Mouse (Mus musculus): ENCODE measurements around the gene Tm9sf2.
"Not testable (repeated sequence)": the region's sequence is repeated elsewhere in the genome, so short reads cannot be mapped to it uniquely, and the experiment has no call there.

Tm9sf2 gene

DNA sequence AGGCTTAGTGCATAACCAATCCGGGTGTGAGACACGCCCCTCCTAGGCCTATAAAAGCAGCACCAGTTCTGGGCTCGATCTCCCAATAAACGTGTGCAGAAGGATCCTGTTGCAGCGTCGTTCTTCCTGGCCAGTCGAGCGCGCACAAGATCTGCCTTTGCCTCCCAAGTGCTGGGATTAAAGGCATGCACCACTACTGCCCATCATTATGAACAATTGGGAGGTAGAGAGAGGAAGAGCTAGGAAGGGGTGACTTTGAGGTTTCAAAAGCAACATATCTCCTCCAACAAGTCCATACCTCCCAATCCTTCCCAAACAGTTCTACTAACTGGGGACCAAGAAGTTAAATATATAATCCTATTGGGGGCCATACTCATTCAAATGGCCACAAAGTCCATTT lies 4.9 kb upstream of the Tm9sf2 start:
- not testable (repeated sequence) for DNase-seq

DNA sequence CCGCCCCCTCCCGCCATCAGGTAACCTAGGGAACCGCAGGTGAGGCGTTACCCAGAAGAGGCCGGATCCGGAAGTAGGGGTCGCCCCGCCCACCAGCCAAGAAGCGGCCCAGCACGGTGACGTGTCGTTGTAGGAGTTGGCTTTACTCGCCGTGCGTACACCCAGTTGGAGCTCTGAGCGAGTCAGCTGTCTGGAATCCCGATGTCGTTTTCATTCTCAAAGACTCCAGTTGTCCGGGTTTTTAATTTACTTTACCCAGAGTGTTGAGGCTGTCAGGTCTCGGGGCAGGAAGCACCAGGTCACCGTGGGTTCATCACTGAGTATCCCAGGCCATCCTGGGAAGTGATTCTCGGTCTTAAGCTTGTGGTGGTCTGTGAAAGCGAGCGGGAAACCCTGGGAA lies 2.0 kb upstream of the Tm9sf2 start:
- DNase-seq = peak; percentile 97 to 99

DNA sequence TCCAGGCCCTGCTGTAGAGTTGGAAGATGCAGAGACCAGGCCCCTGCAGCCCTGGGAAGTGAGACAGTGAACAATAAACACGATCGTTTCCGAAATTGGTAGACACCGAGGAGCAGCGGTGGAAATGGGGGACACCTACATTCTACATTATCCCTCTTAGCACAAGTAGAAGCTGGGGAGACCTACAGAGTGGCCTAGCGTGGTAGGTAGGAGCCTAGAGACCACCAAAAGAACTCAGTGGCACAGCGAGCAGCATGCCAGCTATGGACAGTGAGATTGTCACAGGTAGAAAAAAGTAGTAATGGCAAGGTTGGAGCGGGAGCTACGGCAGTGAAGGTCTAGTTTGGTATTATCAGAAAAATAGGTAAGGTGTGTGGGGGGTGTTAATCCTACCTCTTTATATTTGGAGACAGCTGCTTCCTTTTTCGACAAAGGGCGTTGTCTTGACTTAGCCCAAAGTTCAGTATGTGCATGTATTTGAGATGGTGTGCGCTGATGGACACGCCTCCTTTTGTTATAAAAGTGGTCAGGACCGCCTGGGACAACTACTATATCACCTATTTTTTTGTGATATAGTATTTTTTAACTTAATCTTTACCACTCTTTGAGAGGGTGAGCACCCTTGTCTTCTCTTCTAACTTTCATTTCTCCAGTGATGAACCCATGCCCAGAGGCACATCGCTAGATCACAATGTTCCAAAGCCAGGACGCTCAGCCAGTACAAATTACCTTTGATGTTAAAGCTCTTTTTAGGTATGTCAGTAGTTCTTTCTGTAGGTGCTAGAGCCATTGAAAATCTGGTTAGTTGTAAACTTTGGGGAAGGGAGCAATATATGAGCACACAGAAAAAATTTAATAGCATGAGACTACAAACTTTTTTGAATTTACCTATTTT lies 1.2 kb upstream of the Tm9sf2 start:
- DNase-seq = no peak

DNA sequence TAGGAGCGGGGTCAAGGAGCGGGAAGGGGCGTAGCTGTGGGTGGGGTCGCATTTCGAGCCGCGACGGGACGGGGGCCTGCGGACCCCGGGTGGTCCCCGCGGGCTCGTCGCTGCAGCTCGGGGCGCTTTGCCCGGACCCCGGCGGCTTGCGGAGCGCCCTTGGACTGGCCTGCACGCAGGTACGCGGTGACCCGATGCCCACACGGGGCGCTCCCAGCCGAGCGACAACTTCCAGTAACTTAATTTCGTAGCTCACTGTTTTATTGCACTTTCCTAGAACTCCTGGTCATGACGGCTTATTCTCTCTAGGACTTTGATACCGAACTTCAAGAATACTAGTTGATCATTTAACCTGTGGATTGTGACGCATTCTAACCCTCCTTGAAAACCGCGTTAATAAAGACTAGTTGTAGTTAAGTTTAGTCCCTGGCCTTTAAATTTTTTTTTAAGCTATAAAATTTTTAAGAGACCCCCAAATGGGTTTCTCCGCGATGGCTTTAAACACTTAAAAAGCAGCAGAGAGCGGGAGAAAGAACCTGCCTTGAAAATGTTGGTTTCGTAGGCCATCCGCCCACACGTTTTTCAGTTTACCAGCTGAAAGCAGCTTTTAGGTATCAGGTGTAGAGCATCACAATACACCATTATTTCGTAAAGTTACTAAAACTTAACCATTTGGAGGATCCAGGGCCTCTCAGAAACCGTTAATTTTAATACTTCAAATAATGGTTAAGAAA lies 810 bp downstream of the Tm9sf2 start:
- peak; percentile 54 to 83 for DNase-seq

DNA sequence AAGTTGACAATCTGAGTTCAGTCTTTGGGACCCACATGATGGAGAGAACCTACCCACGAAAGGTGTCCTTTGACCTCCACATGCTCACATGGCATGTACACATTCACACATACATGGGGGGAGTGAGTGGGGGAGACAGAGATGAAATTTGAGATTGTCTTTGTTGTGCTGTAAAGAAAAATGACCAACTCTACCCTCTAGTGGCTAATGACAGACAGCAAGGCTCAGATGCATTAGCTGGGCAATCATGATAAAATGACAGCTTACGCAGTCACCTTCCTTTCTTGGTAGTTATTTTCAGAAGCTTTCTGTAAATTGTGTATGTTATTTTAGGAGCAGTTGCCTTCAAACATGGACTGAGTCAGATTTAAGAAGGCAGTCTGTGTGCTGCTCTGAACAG lies 4.8 kb downstream of the Tm9sf2 start:
- DNase-seq = no peak

DNA sequence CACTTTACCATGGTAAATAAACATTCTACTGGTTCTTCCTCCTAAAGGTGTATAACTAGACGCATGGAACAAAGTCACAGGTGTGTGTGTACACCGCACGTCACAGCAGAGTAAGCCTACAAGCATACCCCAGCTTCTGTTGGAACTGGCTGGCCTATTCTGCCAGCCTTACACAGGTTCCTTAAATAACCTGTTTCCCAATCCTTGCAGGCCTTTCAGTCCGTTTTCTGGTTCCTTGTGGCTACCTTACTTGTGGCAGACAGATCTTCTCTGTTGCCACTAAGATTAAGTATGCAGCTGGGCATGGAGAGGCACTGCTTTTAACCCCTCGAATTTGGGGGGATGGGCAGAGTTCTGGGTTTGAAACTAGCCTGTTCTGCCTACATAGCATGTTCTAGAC lies 5.5 kb downstream of the Tm9sf2 start:
- no peak for DNase-seq

DNA sequence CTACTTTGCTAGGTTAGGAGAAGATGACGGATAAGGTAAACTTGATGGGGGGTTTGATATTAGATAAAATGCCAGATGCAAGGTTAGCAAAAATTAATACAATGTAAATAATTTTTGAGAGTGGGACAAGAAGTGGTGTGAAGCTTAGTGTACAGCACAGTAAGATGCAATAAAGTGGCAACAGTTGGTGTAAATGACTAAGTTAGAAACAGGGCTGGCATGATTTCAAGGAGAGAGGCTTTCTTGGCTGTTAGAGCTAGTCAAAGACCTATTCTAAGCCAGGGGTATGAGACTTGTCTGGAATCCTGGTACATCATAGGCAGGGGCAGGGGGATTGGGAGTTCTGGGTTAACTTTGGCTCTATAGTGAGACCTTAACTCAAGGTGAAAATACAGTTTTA lies 9.4 kb downstream of the Tm9sf2 start:
- no peak for DNase-seq

DNA sequence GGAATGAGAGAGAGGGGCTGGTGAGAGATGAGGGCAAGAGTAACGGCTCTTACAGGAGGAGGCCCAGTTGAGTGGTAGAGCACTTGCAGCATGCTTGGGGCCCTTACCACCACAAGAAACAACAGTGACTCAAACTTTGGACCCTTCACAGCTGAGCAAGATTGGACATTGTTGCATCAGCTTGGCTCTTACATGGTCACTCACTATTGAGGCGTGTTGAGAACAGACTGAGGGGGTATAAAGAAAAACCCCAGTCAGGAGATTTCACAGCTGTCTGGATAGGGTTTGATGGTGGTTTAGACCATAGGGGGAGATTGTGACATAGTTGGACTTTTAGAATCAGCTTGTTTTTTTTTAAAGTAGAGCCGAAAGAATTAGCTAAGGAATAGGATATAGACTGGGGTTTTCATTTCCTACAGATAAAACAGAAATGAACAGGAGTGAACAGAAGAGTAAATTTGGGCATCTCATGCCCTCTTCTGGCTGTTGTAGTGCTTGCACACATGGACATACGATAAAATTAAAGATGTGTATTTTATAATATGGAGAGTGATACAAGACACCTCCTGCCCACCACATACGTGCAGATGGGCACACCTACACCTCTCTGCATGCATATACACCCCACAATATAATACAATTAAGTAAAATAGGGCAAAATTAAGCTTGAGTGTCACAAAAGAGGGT lies 23.4 kb downstream of the Tm9sf2 start:
- DNase-seq = peak; percentile 23 to 50

DNA sequence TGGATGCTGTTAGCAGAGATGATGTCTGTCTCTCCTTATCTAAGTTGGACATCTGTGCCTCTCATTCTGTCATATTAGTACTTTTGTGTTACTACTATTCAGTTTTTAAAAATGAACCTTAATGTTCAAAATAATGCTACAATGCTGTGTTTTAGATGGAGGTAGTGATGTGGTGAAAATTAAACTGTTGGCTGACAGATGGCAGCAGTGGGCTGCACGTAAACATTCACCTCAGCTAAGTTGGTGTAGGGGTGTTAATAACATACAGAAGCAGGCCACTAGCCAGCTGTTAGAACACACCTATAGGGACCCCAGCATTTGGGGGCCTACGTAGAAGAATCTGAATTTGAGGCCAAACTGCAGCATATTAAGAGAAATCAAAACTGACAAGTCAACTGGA lies 24.8 kb downstream of the Tm9sf2 start:
- no peak for DNase-seq

DNA sequence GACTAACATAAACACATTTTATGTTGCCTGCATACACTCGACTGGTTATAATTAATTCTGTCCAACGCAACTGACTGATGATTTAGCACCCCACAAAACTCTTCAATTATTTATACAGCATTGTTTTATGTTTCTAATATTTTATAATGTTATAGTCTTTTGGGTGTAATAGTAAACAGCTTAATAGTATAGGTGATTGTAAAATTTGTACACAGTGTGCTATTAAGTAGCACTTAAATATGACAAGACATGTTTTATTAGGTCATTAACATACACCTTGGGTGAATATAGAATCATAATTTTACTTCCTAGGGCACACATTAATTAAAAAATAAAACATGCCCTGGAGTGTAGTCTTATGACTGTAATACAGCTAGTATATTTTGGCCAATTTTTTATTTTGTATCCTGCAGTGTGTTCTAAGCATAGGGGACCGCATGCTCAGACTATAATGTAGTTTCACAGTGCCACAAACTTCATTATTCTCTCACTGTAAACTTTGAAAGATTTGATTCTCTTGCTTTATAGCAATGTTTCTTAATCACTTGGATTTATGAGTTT lies 29.6 kb downstream of the Tm9sf2 start:
- DNase-seq = no peak

DNA sequence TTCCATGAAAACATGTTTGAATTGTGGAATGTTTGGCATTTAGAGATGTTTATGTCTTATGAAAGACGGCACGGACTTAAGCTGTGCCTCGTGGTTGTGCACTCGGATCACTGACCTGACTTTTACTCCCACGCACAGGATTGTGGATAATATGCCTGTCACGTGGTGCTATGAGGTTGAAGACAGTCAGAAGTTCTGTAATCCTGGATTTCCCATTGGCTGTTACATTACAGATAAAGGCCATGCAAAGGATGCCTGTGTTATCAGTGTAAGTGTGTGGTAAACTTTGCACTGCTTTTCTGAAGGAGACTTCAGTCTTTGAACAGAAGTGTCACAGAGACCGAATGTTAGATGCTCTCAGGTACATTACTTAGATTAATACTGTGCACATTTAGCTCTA lies 30.4 kb downstream of the Tm9sf2 start:
- no peak for DNase-seq

DNA sequence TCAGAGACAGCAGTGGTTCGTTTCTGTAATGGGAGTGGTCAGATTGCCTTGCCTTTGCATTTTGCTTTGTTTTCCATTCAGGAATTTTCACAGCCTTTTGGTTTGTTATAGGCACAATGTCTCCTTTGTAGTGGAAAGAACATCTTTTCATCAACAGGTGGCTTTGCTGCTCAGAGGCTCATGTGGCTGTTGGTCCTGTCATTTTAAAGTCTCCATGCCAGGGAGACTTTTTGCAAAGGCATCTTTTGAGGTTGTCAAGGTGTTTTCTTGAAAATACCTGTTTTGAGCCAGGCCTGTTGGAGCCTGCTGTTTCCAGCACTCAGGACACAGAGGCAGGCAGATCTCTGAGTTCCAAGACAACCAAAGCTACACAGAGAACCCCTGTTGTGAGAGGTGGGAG lies 33.3 kb downstream of the Tm9sf2 start:
- no peak for DNase-seq

DNA sequence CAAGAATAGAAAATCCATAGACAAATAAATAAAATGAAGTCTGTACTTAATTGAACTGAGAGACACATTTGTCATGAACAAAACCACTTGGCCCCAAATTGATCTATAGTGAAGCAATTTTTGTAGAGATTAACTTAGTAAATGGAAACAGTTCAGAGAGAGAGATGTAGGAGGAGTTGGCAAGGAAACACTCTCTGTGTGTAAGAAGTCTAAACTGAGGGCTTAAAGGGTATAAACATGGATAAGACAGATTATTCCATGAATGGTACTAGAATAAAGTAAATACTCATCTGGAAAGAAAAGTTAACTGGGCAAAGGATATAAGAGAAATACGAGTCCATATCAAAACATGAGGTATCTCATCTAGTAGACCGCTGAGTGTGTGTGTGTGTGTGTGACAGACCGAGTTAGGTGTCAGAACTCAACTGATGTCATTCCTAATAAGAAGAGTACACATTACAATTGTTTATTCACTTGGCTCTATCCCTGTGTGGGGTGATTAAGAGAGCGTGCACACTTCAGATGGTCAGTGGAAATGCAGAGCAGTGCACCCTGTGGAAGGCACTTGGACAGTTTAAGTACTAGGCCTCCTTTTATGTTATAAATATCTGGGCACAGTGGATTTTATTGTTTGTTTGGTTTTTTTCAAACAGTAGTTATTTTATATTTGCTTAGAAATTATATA lies 36.9 kb downstream of the Tm9sf2 start:
- DNase-seq = no peak

DNA sequence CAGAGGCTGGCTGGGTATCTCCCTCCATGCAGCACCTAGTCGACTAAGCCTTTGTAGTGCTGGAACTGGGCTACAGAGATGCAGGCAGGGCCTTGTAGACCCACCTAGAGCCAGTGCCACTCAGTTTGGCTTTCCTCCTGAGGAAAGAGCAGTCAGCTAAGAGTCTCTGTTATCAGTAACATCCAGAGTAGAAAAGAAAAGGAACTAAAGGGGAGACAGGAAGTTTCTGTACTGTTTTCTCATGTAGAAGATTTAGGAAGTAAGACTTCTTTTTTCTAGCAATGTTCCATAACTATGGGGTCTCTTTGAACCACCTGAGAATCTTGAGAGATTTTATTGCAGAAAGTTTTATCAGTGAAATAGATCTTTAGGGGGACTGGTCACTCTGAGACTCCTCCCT lies 38.5 kb downstream of the Tm9sf2 start:
- DNase-seq = no peak

DNA sequence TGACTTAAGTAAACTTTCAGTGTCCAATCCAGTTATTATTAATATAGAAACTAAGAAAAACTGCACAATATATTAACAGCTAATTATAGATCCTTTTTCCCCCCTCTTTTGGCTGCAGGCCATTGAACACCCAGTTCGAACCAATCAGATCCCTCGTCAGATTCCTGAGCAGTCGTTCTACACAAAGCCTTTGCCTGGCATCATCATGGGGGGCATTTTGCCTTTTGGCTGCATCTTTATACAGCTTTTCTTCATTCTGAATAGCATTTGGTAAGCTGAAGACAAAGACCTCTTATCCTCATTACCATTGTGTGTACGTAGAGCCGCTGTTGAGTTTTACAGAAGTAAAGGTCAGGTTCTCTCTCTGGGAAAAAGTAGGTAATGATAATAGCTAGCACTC lies 43.8 kb downstream of the Tm9sf2 start:
- no peak for DNase-seq

DNA sequence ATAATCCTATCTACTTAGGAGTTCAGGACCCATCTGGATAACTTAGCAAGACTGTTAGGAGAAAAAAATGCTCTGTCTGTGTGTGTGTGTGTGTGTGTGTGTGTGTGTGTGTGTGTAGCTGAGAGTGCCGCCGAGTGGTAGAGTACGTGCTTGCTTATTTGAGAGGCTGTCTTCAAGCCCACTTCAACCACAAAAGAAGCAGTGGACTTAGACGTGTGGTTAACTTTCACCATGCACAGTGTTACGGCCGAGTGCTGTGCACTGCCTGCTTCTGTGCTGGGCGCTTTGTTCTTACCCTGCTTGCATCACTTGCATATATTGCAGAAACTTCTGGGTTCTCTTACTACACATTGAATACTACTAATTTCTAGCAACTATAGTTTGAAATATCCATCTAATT lies 50.9 kb downstream of the Tm9sf2 start:
- DNase-seq = no peak

DNA sequence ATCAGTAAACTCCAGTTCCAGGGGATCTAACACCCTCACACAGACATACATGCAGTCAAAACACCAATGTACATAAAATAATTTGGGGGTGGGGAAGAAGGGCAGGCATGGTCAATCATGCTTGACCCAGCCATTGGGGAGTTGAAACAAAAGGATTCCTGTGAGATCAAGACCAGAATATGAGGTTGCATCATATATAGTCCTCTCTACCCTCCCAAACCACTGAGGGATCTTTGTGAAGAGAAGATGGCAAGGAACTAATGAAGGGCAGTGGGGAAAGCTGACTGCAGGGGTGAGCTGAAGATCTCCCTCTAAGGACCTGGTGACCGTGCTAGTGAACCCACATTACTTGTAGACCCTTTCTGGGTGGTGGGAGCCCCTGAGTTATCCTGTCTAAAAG lies 54.1 kb downstream of the Tm9sf2 start:
- DNase-seq = no peak

DNA sequence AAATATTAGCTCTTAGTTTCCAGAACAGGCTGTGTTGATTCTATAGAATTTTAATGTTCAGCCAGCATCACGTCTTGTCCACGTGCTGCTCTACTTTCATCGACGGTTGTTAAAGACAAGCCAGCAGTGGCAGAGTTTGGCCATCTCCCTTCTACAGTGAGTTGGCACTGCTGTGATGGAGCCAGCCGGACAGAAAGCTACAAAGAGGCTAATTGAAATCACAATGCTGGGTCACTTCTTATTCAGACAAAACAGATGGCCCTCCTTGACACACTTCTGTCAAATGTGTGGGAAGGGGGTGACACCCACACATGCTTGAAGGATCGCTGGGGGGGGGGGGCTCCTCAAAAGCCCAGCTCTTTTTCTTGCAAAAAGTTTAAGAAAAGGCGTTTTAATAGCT lies 62.1 kb downstream of the Tm9sf2 start:
- no peak for DNase-seq

DNA sequence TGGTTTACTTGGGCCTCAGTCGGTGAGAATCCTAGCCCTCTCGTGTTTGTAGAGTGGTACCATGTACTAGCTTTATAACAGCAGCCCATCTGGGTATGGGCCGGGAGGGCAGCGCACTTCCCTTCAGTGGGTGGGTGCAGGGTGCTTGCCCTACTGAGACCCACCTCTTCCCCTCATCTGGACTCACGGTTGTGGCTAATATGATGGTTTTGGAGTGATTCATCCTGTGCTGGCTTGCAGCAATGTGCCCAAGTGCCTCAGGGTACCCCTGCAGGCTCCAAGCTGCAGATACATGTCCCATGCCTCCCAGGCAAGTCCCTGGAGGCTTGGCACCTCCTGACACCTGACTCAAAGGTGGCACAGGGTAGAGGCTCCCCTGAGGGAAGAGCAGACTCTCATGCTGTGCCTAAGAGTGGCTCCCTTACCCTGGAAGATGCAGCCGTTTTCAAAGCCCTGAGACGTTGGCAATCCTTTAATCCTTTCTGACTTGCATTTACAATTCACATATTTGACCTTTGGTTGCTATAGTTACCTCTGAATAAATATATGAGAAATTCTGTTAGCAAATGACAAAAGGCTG lies 63.5 kb downstream of the Tm9sf2 start:
- DNase-seq = no peak

DNA sequence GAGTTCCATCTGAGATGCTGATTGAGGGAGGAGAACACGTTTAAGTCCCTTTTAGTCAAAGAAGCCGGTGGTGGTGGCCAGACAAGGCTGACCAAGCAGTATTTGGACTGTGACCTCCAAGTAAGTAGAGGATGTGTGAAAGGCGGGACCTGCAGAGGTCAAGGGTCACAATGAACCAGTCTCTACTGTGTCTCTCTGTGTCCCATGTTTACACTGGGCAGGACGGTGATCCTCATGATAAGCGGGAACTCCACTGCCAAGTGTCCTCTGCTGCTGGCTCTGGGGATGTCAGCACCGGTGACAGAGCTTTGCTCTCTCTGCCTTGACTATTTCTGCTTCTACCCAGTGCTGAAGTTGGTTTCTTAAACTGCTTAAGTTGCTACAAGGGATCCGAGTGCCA lies 64.2 kb downstream of the Tm9sf2 start:
- peak; percentile 39 to 61 for DNase-seq

DNA sequence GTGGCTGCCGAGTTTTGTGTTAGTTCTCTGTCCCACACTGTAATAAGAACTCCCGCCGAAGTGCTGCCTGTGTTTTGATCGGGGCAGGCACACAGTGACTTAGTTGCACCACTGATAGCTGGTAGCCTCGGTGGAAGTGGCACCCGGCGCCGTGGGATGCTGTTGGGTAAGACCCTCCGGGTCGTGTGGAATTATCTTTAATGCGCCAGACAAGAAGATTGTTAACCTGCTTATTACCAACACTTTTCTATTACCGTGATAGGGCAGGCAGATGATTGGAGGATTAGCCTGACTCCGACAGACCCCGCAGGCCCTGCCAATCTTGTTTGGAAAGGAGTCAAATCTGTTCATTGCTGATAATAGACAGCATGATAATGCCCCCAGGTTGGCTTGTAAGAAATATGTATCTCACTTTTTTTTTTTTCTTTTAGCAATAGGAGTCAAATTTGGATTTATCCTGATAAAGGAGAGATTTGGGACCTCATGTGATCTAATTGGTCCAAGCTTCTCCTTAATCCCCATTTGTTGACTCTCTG lies 69.5 kb downstream of the Tm9sf2 start:
- DNase-seq = no peak

DNA sequence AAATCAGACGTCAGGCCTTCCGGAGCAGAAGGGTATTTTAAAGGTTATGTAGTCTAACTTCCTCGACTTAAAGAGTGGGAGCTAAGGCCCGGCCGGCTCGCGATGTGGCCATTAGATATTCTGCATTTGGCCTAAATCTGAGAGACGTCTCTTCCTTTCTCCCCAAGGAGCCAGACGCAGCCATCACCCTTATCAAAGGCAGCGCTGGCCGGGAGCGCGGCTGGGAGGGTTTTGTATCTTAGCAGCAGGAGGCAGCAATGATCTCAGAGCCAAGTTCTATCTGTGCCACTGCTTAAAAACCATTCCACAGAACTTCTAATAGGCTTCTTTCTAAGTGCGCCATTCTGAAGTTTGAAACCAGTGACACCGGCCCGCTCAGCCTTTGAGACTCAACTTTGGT lies 72.4 kb downstream of the Tm9sf2 start:
- DNase-seq = no peak

All from kidney, postnatal 25 days (tissue).